Mouse (Mus musculus): ENCODE measurements around the gene Ski.

Ski gene

GRCm38 (mm10) chr4:155176210-155176609 is 46.2 kb downstream of the Ski start:
- DNase-seq (ENCODE audit: low spot score) = no peak

DNA sequence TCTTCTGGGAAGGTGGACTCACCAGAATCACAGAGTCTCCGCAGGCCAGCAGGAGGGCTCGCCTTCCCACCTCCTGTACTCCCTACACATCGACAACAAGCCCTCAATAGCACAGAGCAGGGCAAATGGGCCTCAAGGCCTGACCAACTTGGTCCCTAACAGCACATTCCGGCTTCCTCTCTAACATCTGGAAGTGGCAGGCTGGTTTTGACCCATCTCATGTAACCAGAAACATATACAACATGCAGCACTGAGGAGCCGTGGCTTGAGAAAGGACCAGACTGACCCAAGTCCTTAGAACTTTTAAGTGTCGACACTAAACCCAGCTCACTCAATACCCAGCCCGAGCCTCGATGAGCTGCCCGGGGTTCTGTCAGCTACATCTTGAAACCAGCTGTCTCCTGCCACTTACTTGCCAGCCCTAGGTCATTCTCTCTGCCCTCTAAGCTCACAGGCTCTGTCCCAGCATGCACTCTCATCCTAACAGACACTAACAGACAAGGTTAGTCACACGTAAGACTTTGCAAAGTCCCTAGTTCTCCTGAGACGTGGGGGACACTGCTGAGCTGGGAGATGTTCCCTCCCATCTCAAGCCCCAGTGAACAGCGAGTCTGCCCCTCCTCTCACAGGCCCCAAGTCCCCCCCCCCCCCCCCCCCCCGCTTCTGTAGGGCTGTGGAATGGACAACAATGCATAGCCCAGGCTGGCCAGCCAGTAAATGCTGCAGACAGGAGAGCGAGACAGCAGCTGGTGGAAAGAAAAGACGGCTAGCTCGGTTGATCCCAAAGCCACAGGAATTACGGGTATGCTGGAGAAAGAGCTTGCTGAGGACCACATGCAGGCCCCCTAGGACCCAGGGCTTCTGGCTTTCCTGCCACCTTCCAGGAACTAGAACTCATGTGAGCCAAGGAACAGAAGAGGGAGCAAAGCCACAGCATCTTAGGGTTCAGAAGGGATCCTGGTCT is 48.3 kb downstream of the Ski start:
- DNase-seq (ENCODE audit: low spot score) = no peak

DNA sequence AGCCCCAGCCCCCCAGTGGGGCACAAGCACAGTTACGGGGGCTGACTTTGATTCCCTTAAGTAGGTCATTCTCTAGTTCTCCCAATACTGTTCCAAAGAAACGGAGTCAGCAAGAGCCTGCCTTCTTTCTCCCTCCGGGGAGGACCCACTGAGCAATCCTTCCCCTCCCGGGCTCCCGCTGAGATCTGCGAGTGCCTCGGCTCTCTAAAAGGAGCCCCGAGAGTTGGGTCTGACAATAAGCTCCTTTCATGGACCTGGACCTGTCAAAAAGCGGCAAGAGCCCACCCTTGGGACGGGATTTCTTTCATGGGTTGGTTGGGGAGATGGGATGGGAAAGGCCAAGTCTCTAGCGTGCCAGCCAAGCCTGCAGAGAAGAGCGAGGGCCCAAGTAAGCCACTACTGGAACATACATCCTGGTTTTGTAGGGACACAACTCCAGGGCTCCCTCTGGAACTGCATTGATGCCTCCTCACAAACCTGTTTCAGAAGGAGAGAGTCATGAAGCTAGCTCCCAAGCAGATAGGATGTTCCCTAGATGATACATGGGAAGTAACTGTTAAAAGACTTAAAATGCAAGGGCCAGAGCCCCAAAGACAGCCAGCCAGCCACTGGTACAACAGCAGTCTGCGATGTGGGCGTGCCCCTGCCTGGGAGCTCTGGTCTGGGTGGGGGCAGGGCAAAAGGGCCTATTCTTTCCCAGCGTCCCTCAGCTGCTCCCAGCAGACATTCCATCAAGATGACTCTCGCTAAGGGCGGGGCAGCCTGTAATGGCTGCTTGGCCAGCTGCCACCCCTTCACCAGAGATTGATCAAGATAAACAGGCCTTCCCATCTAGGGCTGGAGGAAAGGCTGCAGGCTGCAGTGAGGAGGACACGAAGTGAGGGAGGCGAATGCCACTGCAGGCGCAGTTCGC is 49.2 kb downstream of the Ski start:
- peak; percentile 89 for DNase-seq (ENCODE audit: low spot score)

GRCm38 (mm10) chr4:155171961-155172533 is 50.3 kb downstream of the Ski start:
- no peak for DNase-seq (ENCODE audit: low spot score)

- no peak for DNase-seq (ENCODE audit: low spot score)
These were observed 51.7 kb downstream of the Ski start for GRCm38 (mm10) chr4:155170614-155171212.

DNA sequence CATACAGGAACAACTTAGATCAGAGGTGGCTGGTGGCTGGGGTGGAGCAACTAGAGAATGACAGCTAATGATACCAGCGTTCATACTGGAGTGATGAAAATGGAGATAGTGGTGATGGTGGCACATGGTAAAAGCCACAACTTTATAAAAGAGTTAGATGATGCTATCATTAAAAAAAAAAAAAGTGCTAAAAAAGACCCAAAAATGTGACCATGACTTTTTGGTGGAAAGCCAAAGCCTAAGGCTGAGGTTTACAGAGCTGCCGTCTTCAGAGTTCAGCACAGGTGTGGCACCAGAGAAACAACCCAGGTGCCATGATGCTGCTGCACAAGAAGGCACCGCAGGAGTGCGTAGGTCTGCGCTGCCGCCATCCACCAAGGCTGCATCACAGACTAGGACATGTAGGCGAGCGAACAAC is 53.5 kb downstream of the Ski start:
- DNase-seq (ENCODE audit: low spot score) = no peak

DNA sequence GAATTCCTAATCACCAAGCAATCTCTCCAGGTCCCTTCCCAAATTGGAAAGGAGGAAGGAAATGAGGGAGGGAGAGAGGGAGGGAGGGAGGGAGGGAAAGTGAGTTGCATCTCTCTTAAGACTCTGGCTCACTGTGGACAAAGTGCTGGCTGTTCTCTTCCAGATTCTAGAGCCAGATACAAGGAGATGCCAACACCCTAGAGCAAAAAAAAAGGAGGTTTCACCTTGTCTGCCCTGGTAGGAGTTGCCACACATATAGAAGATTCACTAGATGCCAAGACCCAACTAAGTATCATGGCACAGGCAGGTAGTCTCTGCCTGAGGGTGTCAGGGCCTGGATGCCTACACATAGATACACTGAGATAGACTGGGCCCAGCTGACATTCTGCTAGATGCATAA is 56.5 kb downstream of the Ski start:
- no peak for DNase-seq (ENCODE audit: low spot score)

DNA sequence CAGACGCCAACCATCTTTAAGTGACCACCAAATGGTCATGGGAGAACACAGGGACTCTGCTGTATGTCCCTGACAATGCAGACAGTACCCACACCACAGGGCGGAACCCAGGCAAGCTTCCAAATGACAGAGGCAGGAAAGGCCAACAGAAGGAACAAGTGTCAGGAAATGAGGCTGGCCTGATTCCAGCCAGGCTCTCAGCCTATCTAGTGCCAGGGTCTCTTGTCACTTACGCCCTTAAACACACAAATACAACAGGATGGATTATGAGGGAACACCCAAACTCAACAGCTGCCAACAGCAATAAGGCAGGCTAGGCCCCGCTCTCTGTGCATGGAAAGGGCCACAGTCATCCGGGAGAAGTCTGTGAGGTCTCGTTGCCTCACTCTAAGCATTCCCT is 57.8 kb downstream of the Ski start:
- no peak for DNase-seq (ENCODE audit: low spot score)

DNA sequence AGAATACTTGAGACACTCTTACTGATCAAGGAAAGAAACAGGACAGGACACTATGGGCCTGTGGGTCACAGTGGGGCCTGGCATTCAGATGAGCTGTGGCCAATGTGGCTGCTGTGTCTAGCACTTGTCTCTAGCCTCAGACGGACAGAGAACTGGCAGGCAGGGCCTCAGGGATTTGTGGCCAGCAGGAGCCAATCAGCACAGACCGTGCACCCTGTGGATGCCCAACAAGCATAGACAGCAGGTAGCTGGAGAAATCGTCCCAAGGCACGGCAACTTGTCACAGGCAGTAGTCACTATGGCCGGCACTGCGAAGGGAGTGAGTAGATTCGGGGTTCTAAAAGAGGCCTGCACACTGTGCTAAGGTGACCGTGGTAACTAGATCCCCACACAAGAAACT is 58.7 kb downstream of the Ski start:
- DNase-seq (ENCODE audit: low spot score) = no peak

DNA sequence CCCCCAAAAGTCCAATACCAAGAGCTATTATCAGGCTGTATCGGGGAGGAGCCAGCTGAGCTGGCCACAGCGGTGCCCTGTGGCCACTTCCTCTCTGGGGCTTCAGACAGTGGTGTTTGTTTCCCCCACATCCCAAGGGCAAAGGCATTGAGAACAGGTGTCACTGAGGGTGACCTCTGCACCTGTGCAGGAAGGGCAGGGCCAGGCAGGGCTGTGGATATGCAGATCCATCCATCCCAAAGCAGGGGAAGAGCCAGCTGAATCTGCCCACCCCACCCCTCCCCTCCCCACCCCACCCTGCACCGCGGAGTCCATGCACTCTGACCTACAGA is 59.1 kb downstream of the Ski start:
- DNase-seq (ENCODE audit: low spot score) = no peak

GRCm38 (mm10) chr4:155162433-155163319 is 59.7 kb downstream of the Ski start:
- no peak for DNase-seq (ENCODE audit: low spot score)

DNA sequence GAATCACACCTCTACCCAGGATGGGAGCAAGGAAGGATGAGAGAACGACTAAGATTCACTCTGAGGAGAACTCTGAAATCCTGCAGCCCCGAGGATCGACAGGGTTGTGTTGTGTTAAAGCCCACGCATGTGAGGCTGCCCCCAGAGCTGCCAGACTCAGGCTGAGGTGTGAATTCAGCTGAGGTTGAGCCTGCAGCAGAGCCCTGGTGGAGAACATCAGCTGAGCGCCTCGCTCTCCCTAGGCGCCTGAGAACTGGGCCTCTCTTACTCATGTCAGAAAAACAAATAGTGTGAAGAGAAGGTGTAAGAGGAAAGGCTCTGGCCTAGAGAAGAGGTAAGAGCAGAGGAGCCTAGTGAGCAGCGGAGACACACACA is 63.9 kb downstream of the Ski start:
- DNase-seq (ENCODE audit: low spot score) = no peak

- DNase-seq (ENCODE audit: low spot score) = no peak
These were observed 64.4 kb downstream of the Ski start for GRCm38 (mm10) chr4:155157871-155158542.

- DNase-seq (ENCODE audit: low spot score) = no peak
These were observed 65.7 kb downstream of the Ski start for GRCm38 (mm10) chr4:155156734-155157133.

DNA sequence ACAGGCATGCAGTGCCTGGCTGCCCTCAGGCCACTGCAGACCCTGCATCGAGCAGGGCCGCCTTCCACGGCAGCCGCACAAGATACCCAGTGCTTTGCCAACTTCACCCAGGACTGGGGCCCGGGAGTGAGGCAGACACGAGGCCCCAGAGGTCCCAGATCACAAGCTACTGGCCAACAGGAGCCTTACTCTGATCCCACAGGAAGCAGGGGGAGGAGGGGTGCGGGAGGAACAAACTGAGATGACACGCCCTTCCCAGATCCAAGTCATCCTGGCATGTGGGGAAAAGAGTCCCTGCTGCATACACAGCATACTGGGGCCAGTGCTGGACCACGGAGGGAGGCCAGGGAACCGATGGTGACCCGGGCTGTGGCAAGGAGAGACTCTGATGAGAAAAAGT is 67.4 kb downstream of the Ski start:
- no peak for DNase-seq (ENCODE audit: low spot score)

- no peak for DNase-seq (ENCODE audit: low spot score)
These were observed 68.9 kb downstream of the Ski start for GRCm38 (mm10) chr4:155153389-155154072.

- no peak for DNase-seq (ENCODE audit: low spot score)
These were observed 69.9 kb downstream of the Ski start for GRCm38 (mm10) chr4:155152476-155152875.

DNA sequence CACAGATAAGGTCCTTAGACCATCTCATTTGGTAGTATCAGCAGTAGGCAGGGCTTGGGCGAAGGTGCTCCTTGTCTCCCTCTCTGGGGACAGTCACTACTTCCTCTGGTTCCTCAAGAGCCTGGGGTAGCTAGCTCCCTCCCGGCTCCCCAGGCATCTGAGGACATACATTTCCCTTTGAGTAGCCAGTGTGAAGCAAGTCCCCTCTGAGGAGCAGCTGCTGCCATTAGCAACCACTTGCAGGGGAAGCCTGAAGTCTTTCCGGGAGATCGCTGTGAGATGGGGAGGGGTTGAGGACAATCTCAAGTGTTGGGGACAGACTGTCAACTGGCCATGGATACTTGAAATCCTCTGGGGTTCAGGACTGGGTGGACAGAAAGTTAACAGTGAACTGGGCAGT is 70.5 kb downstream of the Ski start:
- no peak for DNase-seq (ENCODE audit: low spot score)

GRCm38 (mm10) chr4:155151221-155151788 is 71.1 kb downstream of the Ski start:
- no peak for DNase-seq (ENCODE audit: low spot score)
